Mouse (Mus musculus): ENCODE measurements around the gene Ifit2. TPM values are rescaled to one million over a fixed set of nuclear protein-coding genes. Genes with fewer than 3 reads are reported as not detected.

The Ifit2 gene
- total and polyA plus RNA-seq, 3 experiments: 0.69 to 2.7 TPM; not detected in 1

GRCm38 (mm10) chr19:34550205-34550533 is 325 bp upstream of the Ifit2 start:
- H3K27me3 ChIP-seq (ENCODE audit: control insufficient read depth in 1 of 2, insufficient read depth in 2 of 2, low read length in 2 of 2): peaks cover 0 to 2% of the 10 kb centered on the region in 2 experiments; a peak in 1 of 4 replicates
- H3K4me3 ChIP-seq (ENCODE audit: control insufficient read depth in 1 of 2, insufficient read depth in 1 of 2, low read depth in 2 of 2, low read length in 2 of 2): peak overlapping the region; percentile 45 to 48
- no peak for TF ChIP-seq GATA1 (IDR thresholded peaks at IDR 0.05; ENCODE audit: low read depth, low read length)
- TF ChIP-seq TAL1 (IDR thresholded peaks at IDR 0.05; ENCODE audit: low read length): no peak
- no peak for TF ChIP-seq NRF1 (IDR thresholded peaks at IDR 0.05; ENCODE audit: insufficient read depth, low read depth, low read length, poor library complexity, severe bottlenecking)
- TF ChIP-seq POLR2A (IDR thresholded peaks at IDR 0.05; ENCODE audit: control insufficient read depth in 1 of 2, insufficient read depth in 1 of 2, low read depth in 1 of 2, low read length in 2 of 2, poor library complexity in 1 of 2): no peak
- no peak for TF ChIP-seq ZNF384 (IDR thresholded peaks at IDR 0.05; ENCODE audit: low read depth, low read length)
- no peak for TF ChIP-seq CTCF (IDR thresholded peaks at IDR 0.05 in 2 of 3, conservative IDR thresholded peaks at IDR 0.05 in 1 of 3; ENCODE audit: control insufficient read depth in 1 of 3, insufficient read depth in 1 of 3, low read depth in 2 of 3, low read length in 3 of 3, poor library complexity in 1 of 3, severe bottlenecking in 1 of 3)
- TF ChIP-seq MYB (IDR thresholded peaks at IDR 0.05; ENCODE audit: low read depth, low read length): no peak
- no peak for TF ChIP-seq TCF12 (IDR thresholded peaks at IDR 0.05; ENCODE audit: low read depth, low read length)
- TF ChIP-seq UBTF (IDR thresholded peaks at IDR 0.05; ENCODE audit: borderline replicate concordance, insufficient read depth, low read depth, low read length): no peak
- no peak for TF ChIP-seq MAZ (IDR thresholded peaks at IDR 0.05; ENCODE audit: low read depth, low read length)
- TF ChIP-seq BHLHE40 (IDR thresholded peaks at IDR 0.05; ENCODE audit: borderline replicate concordance, low read depth, low read length): no peak
- TF ChIP-seq ZKSCAN1 (IDR thresholded peaks at IDR 0.05; ENCODE audit: low read depth, low read length): no peak
- TF ChIP-seq CHD2 (IDR thresholded peaks at IDR 0.05; ENCODE audit: low read length): no peak
- no peak for TF ChIP-seq MEF2A (IDR thresholded peaks at IDR 0.05; ENCODE audit: extremely low read depth, insufficient replicate concordance, low read depth, low read length, poor library complexity, severe bottlenecking)
- no peak for TF ChIP-seq SIN3A (IDR thresholded peaks at IDR 0.05; ENCODE audit: low read length)
- TF ChIP-seq MAFK (IDR thresholded peaks at IDR 0.05; ENCODE audit: borderline replicate concordance, low read depth, low read length): no peak
- H3K79me2 ChIP-seq (ENCODE audit: control insufficient read depth, insufficient read depth, low read length, poor library complexity): no peaks in the 10 kb centered on the region
- H3K36me3 ChIP-seq (ENCODE audit: control insufficient read depth in 1 of 2, insufficient read depth in 2 of 2, low read length in 2 of 2): peaks cover 0 to 3% of the 10 kb centered on the region in 2 experiments; a peak in 2 of 4 replicates
- peaks cover 0 to 2% of the 10 kb centered on the region in 2 experiments; a peak in 2 of 4 replicates for H3K4me1 ChIP-seq (ENCODE audit: control insufficient read depth in 1 of 2, insufficient read depth in 2 of 2, low read length in 2 of 2)
- H3K27ac ChIP-seq (ENCODE audit: control insufficient read depth, low read depth, low read length): no peak overlapping the region
- H3K9me3 ChIP-seq (replicated peaks; ENCODE audit: insufficient read depth, low read length): no peaks in the 10 kb centered on the region
- H3K9ac ChIP-seq (ENCODE audit: control insufficient read depth, low read depth, low read length, poor library complexity, severe bottlenecking): peak overlapping the region; percentile 27
- no peak for DNase-seq (ENCODE audit: low read depth, low spot score)

- TF ChIP-seq MAFK (IDR thresholded peaks at IDR 0.05; ENCODE audit: borderline replicate concordance, low read depth, low read length) (no peak), JUND (IDR thresholded peaks at IDR 0.05; ENCODE audit: low read depth, low read length) (no peak), MAX (IDR thresholded peaks at IDR 0.05; ENCODE audit: low read length) (no peak), TAL1 (IDR thresholded peaks at IDR 0.05; ENCODE audit: low read length) (no peak), MAZ (IDR thresholded peaks at IDR 0.05; ENCODE audit: low read depth, low read length) (no peak), GATA1 (IDR thresholded peaks at IDR 0.05; ENCODE audit: low read depth, low read length) (no peak), ZMIZ1 (IDR thresholded peaks at IDR 0.05; ENCODE audit: low read depth, low read length) (no peak), NELFE (IDR thresholded peaks at IDR 0.05; ENCODE audit: low read depth, low read length) (no peak), RAD21 (IDR thresholded peaks at IDR 0.05; ENCODE audit: low read depth, low read length) (no peak)
- Histone ChIP-seq H3K9ac (ENCODE audit: control insufficient read depth, low read depth, low read length, poor library complexity, severe bottlenecking) (no peak overlapping the region), H3K27ac (ENCODE audit: control insufficient read depth, low read depth, low read length) (no peak overlapping the region), H3K36me3 (ENCODE audit: control insufficient read depth in 1 of 2, insufficient read depth in 2 of 2, low read length in 2 of 2) (peaks cover 0 to 3% of the 10 kb centered on the region in 2 experiments; a peak in 2 of 4 replicates), H3K4me3 (ENCODE audit: control insufficient read depth in 1 of 2, insufficient read depth in 1 of 2, low read depth in 2 of 2, low read length in 2 of 2) (no peak overlapping the region), H3K79me2 (ENCODE audit: control insufficient read depth, insufficient read depth, low read length, poor library complexity) (no peaks in the 10 kb centered on the region), H3K4me1 (ENCODE audit: control insufficient read depth in 1 of 2, insufficient read depth in 2 of 2, low read length in 2 of 2) (peaks cover 0 to 2% of the 10 kb centered on the region in 2 experiments; a peak in 2 of 4 replicates), H3K27me3 (ENCODE audit: control insufficient read depth in 1 of 2, insufficient read depth in 2 of 2, low read length in 2 of 2) (peaks cover 0 to 2% of the 10 kb centered on the region in 2 experiments; a peak in 1 of 4 replicates), H3K9me3 (replicated peaks; ENCODE audit: insufficient read depth, low read length) (no peaks in the 10 kb centered on the region)
- DNase-seq (ENCODE audit: low read depth, low spot score): no peak
Observed at GRCm38 (mm10) chr19:34551981-34552380, 1.5 kb downstream of the Ifit2 start.

All from MEL (cell line).